Mouse (Mus musculus): ENCODE results near the gene Apbb2. TPM values are rescaled to one million over a fixed set of nuclear protein-coding genes. Genes with fewer than 3 reads are reported as not detected.

Gene Apbb2
- total and polyA plus RNA-seq, 2 experiments from 2014 or later, result 64.6 to 77.2 TPM

GRCm38 (mm10) chr5:66543761-66544160 lies 74.8 kb downstream of the Apbb2 start:
- ATAC-seq (no peak), DNase-seq (no peak)
- H3K9ac ChIP-seq, result no peak overlapping the region
- H3K27me3 ChIP-seq (ENCODE audit: insufficient read depth, low read length), result no peaks in the 10 kb centered on the region
- 45% methylated on average over 6 of the region's 6 CpGs for WGBS
- no peak for TF ChIP-seq CTCF (IDR thresholded peaks at IDR 0.05; ENCODE audit: low read depth)
- no peak overlapping the region for H3K4me2 ChIP-seq (ENCODE audit: low read depth)
- no peaks in the 10 kb centered on the region for H3K4me1 ChIP-seq (ENCODE audit: insufficient read depth)
- H3K27ac ChIP-seq (ENCODE audit: low read depth, low read length), result no peak overlapping the region
- peaks cover 8% of the 10 kb centered on the region; the same call in 1 of the 2 replicates for H3K9me3 ChIP-seq (ENCODE audit: low read length)
- H3K36me3 ChIP-seq (ENCODE audit: insufficient read depth), result no peaks in the 10 kb centered on the region
- no peak overlapping the region for H3K4me3 ChIP-seq (ENCODE audit: low read depth, low read length)

DNA sequence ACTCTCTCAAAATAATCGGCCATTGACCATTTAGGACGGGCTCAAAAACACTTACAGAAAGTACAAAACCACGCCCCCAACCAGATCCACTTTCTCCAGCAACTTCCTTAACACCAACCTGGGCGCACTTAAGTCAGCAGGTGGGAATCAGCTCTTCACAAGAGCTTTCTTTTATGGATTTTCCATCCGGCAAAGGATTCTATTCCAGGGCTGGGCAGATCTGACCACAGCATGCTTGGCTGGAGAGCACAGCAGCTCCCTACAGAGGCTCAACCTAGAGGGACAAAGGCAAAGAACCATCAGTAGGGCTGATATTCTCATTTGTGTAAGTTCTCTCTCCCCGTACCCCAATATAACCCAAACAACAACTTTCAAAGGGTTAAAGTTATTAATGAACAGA lies 75.2 kb downstream of the Apbb2 start:
- peaks cover 3% of the 10 kb centered on the region; the same call in 1 of the 2 replicates for H3K9me3 ChIP-seq (ENCODE audit: low read length)
- no peak overlapping the region for H3K4me3 ChIP-seq (ENCODE audit: low read depth, low read length)
- ATAC-seq (no peak), DNase-seq (no peak)
- H3K27me3 ChIP-seq (ENCODE audit: insufficient read depth, low read length), result no peaks in the 10 kb centered on the region
- no peaks in the 10 kb centered on the region for H3K4me1 ChIP-seq (ENCODE audit: insufficient read depth)
- no peaks in the 10 kb centered on the region for H3K36me3 ChIP-seq (ENCODE audit: insufficient read depth)
- no peak for TF ChIP-seq CTCF (IDR thresholded peaks at IDR 0.05; ENCODE audit: low read depth)
- H3K4me2 ChIP-seq (ENCODE audit: low read depth), result no peak overlapping the region
- 78% methylated on average over 6 of the region's 6 CpGs for WGBS
- no peak overlapping the region for H3K9ac ChIP-seq
- H3K27ac ChIP-seq (ENCODE audit: low read depth, low read length), result no peak overlapping the region

- TF ChIP-seq CTCF (IDR thresholded peaks at IDR 0.05; ENCODE audit: low read depth), result no peak
- no peak for ATAC-seq
- Histone ChIP-seq H3K27ac (ENCODE audit: low read depth, low read length) (no peak overlapping the region), H3K27me3 (ENCODE audit: insufficient read depth, low read length) (no peaks in the 10 kb centered on the region), H3K9me3 (ENCODE audit: low read length) (no peaks in the 10 kb centered on the region), H3K9ac (no peak overlapping the region), H3K4me2 (ENCODE audit: low read depth) (no peak overlapping the region), H3K4me3 (ENCODE audit: low read depth, low read length) (no peak overlapping the region), H3K4me1 (ENCODE audit: insufficient read depth) (no peaks in the 10 kb centered on the region), H3K36me3 (ENCODE audit: insufficient read depth) (no peaks in the 10 kb centered on the region)
- WGBS, result 85% methylated on average over 4 of the region's 4 CpGs
- DNase-seq, result no peak
Measured at GRCm38 (mm10) chr5:66542521-66542920, 76.1 kb downstream of the Apbb2 start.

DNA sequence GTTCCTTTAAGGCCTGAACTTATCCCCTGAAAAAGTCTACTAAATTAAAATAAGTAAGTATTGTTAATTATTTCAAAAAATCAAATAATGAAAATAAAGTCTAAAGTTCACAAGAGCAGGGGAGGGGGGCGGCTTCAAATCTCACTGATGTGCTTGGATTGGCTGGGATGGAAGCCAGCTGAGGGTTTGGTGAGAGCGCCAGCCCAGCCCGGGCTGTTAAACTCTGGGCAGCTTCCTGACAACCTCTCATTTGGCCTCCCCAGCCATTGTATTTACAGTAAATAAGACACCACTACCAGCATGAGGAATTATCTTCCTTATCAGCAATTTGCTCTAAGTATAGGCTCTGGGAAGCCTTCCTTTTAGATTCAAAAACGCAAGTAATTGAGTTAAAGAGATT lies 77.2 kb downstream of the Apbb2 start:
- no peak; the same call in 1 of the 2 replicates for ATAC-seq
- H3K4me2 ChIP-seq (ENCODE audit: low read depth), result no peak overlapping the region
- no peaks in the 10 kb centered on the region for H3K4me1 ChIP-seq (ENCODE audit: insufficient read depth)
- H3K9ac ChIP-seq, result no peak overlapping the region
- no peaks in the 10 kb centered on the region for H3K27me3 ChIP-seq (ENCODE audit: insufficient read depth, low read length)
- H3K36me3 ChIP-seq (ENCODE audit: insufficient read depth), result no peaks in the 10 kb centered on the region
- H3K27ac ChIP-seq (ENCODE audit: low read depth, low read length), result no peak overlapping the region
- no peak overlapping the region for H3K4me3 ChIP-seq (ENCODE audit: low read depth, low read length)
- 56% methylated on average over 4 of the region's 4 CpGs for WGBS
- no peak for TF ChIP-seq CTCF (IDR thresholded peaks at IDR 0.05; ENCODE audit: low read depth)
- no peaks in the 10 kb centered on the region for H3K9me3 ChIP-seq (ENCODE audit: low read length)
- DNase-seq, result no peak

- TF ChIP-seq CTCF (IDR thresholded peaks at IDR 0.05; ENCODE audit: low read depth), result no peak
- DNase-seq (no peak), ATAC-seq (no peak)
- WGBS, result 100% methylated on average over 4 of the region's 4 CpGs
- Histone ChIP-seq H3K4me2 (ENCODE audit: low read depth) (no peak overlapping the region), H3K36me3 (ENCODE audit: insufficient read depth) (no peaks in the 10 kb centered on the region), H3K27me3 (ENCODE audit: insufficient read depth, low read length) (no peaks in the 10 kb centered on the region), H3K27ac (ENCODE audit: low read depth, low read length) (no peak overlapping the region), H3K9me3 (ENCODE audit: low read length) (no peaks in the 10 kb centered on the region), H3K4me3 (ENCODE audit: low read depth, low read length) (no peak overlapping the region), H3K4me1 (ENCODE audit: insufficient read depth) (no peaks in the 10 kb centered on the region), H3K9ac (no peak overlapping the region)
Measured at GRCm38 (mm10) chr5:66540246-66540645, 78.3 kb downstream of the Apbb2 start.

DNA sequence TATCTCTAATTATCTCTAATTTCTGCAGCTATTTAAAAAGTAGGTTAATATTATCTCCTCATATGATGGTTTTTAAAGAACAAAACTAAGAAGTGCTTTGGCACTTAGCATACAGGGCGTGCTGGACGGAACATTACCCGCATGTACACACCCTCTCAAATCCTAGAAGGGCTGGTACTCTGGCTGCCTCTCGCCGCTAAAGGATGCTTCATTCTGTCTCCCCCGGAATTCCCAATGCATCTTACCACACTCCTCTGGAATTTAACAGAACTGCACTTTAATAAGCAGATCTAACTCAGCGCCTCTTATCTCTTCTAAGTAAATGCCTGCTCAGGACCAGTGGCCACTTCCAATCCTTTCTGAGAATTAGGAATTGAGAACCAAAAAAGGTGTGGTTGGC lies 80.8 kb downstream of the Apbb2 start:
- 84% methylated on average over 7 of the region's 7 CpGs for WGBS
- Histone ChIP-seq H3K9ac (no peak overlapping the region), H3K4me2 (ENCODE audit: low read depth) (no peak overlapping the region), H3K36me3 (ENCODE audit: insufficient read depth) (no peaks in the 10 kb centered on the region), H3K9me3 (ENCODE audit: low read length) (no peaks in the 10 kb centered on the region), H3K4me1 (ENCODE audit: insufficient read depth) (no peaks in the 10 kb centered on the region), H3K27ac (ENCODE audit: low read depth, low read length) (no peak overlapping the region), H3K4me3 (ENCODE audit: low read depth, low read length) (no peak overlapping the region), H3K27me3 (ENCODE audit: insufficient read depth, low read length) (no peaks in the 10 kb centered on the region)
- TF ChIP-seq CTCF (IDR thresholded peaks at IDR 0.05; ENCODE audit: low read depth), result no peak
- no peak for ATAC-seq
- DNase-seq, result no peak

DNA sequence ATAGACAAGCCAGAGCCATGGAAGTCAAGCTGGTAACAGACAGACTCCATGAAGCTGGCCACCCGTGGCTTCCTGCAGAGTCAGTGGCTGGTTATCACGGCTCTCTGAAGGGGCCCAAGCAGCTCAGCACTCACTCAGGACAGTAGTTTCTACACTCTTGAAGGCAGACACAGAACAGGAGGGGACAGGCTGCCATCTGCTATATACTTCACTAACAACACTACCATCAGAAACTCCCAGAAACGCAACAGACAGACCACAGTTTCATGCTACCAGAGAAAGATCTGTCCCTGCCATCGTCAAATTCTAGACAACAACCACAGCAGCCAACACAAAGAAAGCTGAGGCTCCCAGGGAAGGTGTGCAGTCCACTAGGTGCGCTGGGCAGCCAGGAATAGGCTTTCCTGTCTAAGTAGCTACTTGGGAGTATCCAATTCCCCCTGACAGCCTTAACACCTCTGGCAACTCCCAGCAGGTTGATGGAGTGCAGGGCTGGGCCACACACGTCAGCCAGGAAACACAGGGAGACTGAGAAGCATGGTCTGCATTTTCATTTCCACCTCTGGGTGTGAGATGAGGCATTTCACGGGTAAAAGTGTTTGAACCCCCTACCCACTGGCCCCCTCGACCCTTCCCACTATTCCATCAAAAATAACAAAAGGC lies 81.8 kb downstream of the Apbb2 start:
- peak; percentile 59; the same call in 1 of the 2 replicates for ATAC-seq
- 55% methylated on average over 8 of the region's 8 CpGs for WGBS
- no peak for TF ChIP-seq CTCF (IDR thresholded peaks at IDR 0.05; ENCODE audit: low read depth)
- H3K4me1 ChIP-seq (ENCODE audit: insufficient read depth), result no peaks in the 10 kb centered on the region
- DNase-seq, result no peak
- no peak overlapping the region for H3K4me2 ChIP-seq (ENCODE audit: low read depth)
- H3K9me3 ChIP-seq (ENCODE audit: low read length), result no peaks in the 10 kb centered on the region
- no peaks in the 10 kb centered on the region for H3K36me3 ChIP-seq (ENCODE audit: insufficient read depth)
- no peak overlapping the region for H3K9ac ChIP-seq
- no peak overlapping the region for H3K27ac ChIP-seq (ENCODE audit: low read depth, low read length)
- no peak overlapping the region for H3K4me3 ChIP-seq (ENCODE audit: low read depth, low read length)
- H3K27me3 ChIP-seq (ENCODE audit: insufficient read depth, low read length), result no peaks in the 10 kb centered on the region
